Mouse (Mus musculus) right cerebral cortex, postnatal 14 days (tissue): ENCODE measurements around the gene Bcl2l10.
A peak's percentile ranks its signal among the peaks of the same experiment; 100 is the strongest.
"Not testable (repeated sequence)": the region's sequence is repeated elsewhere in the genome, so short reads cannot be mapped to it uniquely, and the experiment has no call there.

ENCODE experiments used
- DNase-seq: peaks from one replicate; pipeline ENCODE4 v3.0.0; 2022

Bcl2l10 gene

GRCm38 (mm10) chr9:75348066-75348465 lies 508 bp downstream of the Bcl2l10 start:
- no peak for DNase-seq

GRCm38 (mm10) chr9:75348641-75349040 lies 1.1 kb downstream of the Bcl2l10 start:
- DNase-seq: no peak

GRCm38 (mm10) chr9:75353094-75353493 lies 5.5 kb downstream of the Bcl2l10 start:
- DNase-seq: no peak

GRCm38 (mm10) chr9:75355783-75356182 lies 8.2 kb downstream of the Bcl2l10 start:
- DNase-seq: no peak

GRCm38 (mm10) chr9:75357087-75357654 lies 9.6 kb downstream of the Bcl2l10 start:
- DNase-seq: peak; percentile 36

GRCm38 (mm10) chr9:75361699-75362098 lies 14.1 kb downstream of the Bcl2l10 start:
- DNase-seq: peak; percentile 71

GRCm38 (mm10) chr9:75362201-75362600 lies 14.6 kb downstream of the Bcl2l10 start:
- no peak for DNase-seq

DNA sequence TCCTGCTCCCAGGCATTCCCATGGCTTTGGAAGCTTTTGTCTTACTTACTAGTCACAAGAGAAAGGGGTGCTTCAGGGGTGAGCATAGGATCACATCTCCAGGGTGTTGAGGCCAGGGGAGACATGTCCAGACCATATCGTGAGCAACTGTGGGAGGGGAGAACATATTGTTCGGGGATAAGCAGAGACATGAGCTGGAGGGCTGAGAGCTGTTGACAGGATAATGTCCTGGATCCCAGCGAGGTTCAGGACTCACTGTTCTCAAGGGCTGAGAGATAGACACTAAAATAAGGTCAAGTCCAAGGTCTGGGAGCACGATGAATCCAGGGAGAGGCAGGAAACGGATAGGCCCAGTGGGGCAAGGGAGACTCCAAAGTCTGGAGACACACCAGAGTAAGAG lies 15.4 kb downstream of the Bcl2l10 start:
- no peak for DNase-seq

DNA sequence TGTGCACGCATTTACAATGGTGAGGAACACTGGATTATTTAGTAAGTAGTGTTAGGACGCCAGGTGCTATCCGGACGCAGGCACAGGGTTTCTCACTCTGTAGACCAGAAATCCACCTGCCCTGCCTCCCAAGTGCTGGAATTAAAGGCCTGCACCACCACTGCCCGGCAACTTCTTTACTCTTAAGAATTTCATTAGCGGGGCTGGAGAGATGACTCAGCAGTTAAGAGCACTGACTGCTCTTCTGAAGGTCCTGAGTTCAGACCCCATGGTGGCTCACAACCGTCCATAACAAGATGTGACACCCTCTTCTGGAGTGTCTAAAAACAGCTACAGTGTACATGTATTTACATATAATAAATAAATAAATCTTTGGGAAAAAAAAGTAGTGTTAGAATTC lies 16.1 kb downstream of the Bcl2l10 start:
- not testable (repeated sequence) for DNase-seq

DNA sequence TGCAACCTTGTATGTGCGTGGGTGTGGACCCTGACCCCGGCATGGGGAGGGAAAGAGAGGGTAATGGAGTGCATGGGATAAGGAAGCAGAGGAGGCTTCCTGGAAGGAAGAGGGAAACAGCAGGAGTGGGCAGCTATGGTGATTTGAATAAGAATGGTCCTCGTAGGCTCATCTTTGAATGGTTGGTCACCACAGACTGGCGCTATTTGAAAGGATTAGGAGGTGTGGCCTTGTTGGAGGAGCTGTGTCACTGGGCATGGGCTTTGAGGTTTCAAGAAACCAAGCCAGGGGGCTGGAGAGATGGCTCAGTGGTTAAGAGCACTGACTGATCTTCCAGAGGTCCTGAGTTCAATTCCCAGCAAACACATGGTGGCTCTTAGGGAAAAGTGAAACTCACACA lies 17.6 kb downstream of the Bcl2l10 start:
- no peak for DNase-seq

DNA sequence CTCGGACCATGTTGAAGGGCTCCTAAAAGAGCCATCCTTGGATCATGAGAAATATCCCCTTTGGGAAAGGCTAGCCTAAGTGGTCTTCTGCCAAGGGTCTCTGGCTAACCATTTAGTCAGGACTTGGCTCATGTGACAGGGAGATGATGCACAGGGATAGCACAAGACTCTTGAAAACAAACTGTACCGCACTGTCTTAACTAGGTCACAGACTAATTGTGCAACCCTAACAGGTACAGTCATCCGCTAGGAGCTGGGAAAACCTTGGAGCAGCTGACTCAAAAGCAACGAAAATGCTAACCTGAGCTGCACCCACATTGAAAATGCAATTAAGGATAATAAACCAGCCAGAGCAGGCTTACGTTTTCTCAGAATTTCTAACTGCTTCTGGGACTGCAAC lies 18.6 kb downstream of the Bcl2l10 start:
- no peak for DNase-seq

- no peak for DNase-seq
These were observed 21.2 kb downstream of the Bcl2l10 start for GRCm38 (mm10) chr9:75368779-75369178.

DNA sequence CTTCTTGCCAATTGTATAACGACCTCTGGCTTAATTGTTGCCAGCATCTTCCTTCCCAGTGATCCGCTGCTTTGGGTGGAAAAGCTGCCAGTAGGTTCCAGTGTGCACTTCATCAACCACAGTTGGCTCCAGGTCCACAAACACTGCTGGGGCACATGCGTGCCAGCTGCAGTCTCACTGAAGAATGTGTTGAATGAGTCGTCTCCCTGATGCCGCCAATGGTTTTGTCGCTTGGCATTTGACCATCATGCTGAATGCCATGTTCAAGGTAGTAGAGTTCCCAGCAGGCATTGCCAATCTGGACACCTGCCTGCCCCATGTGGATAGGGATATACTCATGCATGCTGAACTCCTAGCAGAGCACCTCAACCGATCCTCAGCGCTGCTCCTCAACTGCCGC lies 28.0 kb downstream of the Bcl2l10 start:
- DNase-seq: no peak

DNA sequence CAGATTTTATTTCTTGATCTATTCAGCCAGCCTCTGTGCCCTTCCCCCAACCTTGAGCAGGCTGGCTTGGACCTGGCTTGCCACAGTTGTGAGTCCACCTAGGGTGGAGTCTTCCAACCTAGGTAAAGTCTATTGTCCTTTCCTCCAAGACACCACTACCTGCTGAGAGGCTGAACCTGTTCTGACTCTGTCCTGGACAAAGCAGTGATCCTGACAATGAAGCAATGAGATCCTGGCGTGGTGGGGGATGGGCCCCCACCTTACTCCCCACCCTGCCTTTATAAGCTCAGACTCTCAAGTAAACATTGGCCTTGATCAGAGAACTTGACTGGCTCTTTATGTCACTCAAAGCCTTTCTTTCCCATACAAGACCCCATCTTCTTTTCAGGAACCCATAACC lies 28.9 kb downstream of the Bcl2l10 start:
- no peak for DNase-seq

DNA sequence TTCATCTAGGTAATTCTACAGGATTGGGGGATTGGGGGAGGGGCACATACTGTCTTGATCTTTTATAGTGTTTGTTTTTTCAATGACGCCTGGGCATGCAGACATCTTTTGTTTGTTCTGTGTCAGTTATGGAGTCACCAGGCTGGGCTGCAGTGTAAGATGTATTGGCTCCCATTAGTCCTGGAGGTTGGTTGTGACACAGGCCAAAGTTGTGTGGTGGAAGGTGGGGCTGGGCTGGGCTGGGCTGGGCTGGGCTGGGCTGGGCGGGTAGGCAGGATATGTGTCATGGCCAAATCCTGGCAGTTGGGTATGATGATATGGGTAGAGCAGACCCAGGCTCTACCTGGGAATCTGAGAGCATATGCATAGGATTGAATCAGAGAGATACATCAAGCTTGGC lies 31.2 kb downstream of the Bcl2l10 start:
- DNase-seq: no peak

DNA sequence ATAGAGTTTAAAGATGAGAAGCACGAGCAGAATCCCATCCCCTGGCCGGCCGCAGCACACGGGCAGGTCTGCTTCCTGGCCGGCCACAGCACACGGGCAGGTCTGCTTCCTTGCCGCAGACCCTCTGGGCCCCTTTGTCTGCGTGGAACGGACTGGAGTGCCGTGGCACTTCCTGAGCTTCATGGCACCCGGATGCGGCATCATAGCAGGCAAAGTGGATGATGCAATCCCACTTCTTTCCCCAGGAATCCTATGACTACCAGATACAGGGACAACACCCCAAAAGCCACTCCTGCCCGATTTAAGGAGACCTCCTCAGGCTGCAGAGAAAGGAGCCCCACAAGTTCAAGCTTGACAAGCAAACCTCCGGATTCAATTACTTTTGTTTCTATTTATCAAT lies 35.3 kb downstream of the Bcl2l10 start:
- DNase-seq: no peak

GRCm38 (mm10) chr9:75383785-75384184 lies 36.2 kb downstream of the Bcl2l10 start:
- DNase-seq: no peak

- no peak for DNase-seq
These were observed 36.9 kb downstream of the Bcl2l10 start for GRCm38 (mm10) chr9:75384337-75384962.

DNA sequence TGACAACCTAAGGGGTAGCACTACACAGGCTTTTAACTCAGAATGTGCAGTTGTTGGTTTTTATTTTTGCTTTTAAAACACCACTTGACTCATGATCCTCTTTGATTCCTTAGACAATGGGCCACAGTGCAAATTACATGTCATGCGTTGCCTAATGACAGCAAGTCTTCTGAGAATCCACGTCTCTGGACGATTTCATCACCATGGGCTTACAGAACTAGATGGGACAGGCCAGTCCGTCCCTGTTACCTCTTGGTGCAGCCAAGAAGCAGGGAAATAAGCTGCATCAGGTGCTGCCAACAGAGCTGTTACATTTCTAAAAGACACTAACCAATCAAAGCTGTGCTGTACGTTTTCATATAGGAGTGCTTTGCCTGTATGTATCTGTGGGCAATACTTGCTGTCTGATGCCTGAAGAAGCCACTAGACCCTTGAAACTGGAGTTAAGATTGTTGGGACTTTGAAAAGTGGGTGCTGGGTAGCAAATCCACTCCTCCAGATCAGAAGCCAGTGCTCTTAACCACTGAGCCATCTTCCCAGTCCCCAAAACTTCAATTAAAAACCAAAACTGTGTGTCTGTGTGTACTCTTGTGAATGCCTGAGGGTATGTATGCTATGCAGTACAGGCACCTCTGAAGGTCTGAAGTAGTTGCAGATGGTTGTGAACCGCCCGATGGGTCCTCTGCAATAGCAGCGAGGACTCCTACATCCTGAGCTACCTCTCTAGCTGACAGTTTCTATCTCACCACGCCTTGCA lies 37.8 kb downstream of the Bcl2l10 start:
- DNase-seq: no peak

DNA sequence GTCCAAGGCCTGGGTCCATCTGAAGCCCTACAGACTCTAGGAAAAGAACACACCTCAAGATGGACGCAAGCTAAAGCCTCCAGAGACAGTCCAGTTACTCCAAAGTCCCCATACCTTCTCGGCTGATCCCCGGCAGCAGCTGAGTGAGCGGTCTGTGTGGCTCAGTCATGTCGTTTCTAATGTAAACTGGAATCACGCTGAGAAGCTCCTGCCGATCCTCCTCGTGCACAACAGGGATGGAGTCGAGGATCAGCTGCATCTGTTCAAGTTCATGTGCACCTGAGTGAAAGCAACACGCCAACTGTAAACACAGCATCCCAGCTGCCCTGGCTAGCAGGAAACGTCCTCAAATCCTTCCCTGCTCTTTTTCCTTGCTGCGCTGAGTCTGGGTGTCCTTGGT lies 45.7 kb downstream of the Bcl2l10 start:
- DNase-seq: no peak

GRCm38 (mm10) chr9:75395971-75396370 lies 48.4 kb downstream of the Bcl2l10 start:
- DNase-seq: no peak

GRCm38 (mm10) chr9:75399069-75399468 lies 51.5 kb downstream of the Bcl2l10 start:
- no peak for DNase-seq

DNA sequence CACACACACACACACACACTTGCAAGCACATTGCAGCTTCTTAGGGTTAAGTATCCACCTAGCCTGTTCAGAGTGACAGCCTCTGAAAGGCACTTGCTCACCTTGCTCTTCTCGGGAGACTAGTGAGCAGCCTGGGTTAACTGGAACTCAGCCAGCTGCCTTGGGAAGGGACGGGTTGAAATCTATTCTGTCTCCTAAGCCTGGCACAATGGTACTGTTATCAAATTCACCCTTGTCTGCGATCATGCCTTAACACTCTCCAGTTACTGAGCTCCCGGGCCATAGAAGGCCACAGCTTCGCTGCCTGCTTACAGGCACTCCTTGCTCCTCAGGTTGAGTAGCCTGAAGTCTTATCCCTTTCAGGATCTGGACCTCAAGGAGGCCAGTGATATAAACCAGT lies 53.1 kb downstream of the Bcl2l10 start:
- DNase-seq: no peak
